Mouse (Mus musculus): ENCODE measurements around the gene Tmco5.

Tmco5 gene

GRCm38 (mm10) chr2:116878391-116878790, at the start of gene Tmco5:
TSS of gene Tmco5 (plus strand) at chr2:116878691.
- no peak for DNase-seq

DNA sequence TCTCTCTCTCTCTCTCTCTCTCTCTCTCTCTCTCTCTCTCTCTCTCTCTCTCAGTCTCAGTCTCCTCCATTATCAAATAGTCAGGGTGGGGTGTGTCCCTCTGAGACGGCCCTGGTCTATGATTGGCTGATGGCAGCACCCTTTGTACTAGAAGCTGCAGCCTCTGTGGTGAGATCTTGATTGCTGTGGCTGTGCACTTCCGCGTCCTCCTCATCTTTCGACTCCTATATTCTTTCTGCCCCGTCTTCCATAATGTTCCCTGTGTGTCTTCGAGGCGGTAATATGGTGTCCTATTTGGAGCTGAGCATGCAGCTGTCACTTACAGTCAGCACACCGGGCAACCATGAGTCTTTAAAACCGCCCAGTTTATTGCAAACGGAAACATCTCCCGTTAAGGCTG, 46.6 kb upstream of the Tmco5 start:
- no peak for DNase-seq

GRCm38 (mm10) chr2:116837829-116838228, 40.7 kb upstream of the Tmco5 start:
- DNase-seq, result no peak

GRCm38 (mm10) chr2:116838538-116839197, 39.8 kb upstream of the Tmco5 start:
- DNase-seq, result peak; percentile 60

DNA sequence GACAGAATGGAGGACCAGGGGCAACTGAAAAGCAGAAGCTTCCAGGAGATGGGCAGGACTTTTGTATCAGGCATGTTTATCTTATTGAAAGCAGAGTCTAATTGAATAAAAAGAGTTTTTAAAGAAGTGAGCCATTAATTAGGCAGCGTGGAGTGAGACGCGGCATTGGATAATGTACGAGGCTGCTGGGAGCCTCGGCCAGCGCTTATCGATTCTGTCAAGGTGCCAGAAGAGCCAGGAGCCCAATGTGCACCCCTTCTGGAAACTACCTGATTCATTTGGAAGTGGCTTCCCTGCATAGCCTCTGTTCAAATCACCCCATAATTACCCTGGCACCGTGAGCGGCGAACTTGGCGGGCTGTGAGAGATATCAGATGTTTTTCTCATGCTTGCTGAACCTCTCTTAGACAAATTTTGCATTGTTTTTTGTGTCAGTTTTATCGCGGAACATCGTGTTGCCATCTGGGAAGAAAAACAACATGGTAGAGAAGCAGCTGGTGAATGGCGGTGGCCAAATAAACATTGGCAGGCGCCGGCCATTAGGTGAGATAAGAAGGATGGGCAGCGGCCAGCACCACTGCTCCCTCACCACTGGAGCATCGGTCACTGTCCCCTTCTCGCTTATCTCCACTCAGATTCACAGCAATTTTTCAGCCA, 28.4 kb upstream of the Tmco5 start:
- no peak for DNase-seq

GRCm38 (mm10) chr2:116851356-116851755, 27.1 kb upstream of the Tmco5 start:
- no peak for DNase-seq

- DNase-seq, result no peak
These were observed 26.2 kb upstream of the Tmco5 start for GRCm38 (mm10) chr2:116852249-116852648.

GRCm38 (mm10) chr2:116858703-116859102, 19.8 kb upstream of the Tmco5 start:
- no peak for DNase-seq

DNA sequence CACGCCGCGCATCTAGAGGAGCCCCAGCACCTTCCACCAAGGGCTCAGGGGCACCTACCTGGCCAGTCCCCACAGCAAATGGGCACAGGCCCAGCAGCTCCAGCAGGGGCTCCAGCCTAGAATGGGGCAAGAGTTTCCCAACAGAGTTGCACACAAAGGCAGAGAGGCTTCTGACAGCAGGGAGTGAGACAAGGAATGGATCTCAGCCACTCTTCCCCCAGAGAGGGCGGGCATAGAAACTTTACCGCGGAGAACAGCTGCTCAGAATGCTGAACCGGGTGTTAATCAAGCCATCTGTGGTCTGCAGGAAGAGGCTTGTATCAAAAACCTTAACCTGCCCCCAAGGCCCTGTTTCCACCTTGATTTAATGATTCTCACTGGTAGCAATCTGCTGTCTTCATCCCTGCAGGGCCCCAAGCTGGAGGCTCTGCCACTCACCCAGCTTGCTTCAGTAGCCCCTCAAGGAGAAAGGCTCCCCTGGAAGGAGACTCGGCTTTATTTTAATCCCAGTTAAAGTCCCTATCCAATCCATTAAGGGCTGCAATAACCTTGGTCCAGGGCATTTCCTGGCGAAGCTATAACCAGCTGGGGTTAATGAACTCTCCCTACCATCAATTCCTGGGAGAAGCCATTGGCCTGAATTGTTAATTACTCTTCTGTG, 1.4 kb upstream of the Tmco5 start:
- DNase-seq, result no peak

GRCm38 (mm10) chr2:116879730-116880129, 1.2 kb downstream of the Tmco5 start:
- DNase-seq, result no peak

DNA sequence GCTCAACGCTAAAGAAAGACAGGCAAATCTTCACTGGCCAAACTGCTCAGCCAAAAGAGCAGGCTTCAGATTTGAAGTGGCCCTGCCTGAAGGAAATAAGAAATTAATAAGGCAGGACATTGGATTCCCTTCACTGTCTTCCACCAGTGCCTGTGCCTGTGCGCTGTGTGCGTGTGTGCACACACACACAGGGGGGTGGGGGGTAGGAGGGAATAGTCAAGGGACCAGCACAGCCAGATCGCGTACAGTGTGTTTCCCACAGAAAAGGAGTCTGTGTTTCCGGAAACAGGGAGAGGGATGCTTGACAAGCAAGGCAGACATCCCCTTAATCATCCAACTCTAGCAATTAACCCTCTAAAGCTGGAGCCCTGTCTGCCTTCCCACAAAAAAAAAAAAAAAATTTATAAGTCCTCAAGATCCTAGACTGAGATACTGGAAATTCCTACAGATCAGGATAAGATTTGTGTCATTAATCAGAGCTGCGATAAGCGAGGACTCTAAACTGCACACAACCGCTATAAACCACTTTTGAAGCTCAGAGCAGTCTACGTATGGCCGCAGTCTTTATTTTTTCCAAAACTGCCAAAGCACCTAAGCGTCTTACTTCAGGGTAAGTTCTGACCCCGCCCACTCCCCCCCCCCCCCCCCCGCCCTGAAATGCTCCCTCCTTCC, 15.0 kb downstream of the Tmco5 start:
- no peak for DNase-seq

DNA sequence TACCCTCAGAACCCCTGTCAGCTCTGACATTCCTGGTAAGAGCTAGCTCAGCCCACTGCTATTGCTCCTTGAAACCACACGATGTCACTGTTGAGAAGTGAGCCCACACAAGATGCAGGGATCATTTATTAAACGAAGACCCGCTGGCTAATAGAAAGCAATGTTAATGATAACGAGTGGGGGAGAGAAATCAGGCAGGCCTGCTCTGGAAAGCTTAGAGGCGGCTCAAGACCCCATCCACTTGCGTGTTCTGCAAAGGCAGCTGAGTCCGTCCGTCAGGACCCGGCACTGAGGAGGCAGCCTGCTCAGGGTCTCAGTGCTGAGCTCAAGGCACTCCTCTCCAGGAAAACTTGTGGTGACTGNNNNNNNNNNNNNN, 15.5 kb downstream of the Tmco5 start:
- DNase-seq, result peak; percentile 63

DNA sequence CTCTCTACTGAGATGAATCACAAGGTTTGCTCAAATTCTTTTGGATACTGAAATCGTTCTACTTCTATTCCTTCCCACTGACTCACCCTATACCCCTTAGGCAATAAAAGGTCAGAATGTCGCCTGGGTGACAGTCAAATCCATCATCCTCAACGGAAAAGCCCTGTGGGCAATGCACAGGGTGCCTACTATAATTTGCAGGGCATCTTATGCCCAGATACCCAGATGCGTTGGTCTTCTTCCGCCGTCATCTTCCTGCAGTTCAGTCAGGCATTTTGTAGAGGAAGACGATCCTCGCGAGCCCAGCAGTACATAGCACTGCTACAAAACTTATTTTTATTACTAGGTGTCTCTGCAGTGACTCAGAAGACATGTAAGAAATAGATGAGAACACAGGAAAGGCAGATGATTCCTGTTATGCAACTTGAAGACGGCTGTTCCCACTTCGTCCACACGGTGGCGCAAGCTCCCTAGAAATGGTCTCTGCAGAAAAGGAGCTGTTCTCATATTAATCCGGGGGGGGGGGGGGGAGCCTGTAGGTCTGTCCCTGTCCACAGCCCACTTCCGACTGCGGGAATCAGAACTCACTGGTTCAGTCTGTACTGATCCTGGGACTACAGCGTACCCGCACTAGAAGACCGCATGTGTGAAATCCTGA, 21.3 kb downstream of the Tmco5 start:
- peak; percentile 94 for DNase-seq

- peak; percentile 19 for DNase-seq
These were observed 21.9 kb downstream of the Tmco5 start for GRCm38 (mm10) chr2:116900273-116900843.

DNA sequence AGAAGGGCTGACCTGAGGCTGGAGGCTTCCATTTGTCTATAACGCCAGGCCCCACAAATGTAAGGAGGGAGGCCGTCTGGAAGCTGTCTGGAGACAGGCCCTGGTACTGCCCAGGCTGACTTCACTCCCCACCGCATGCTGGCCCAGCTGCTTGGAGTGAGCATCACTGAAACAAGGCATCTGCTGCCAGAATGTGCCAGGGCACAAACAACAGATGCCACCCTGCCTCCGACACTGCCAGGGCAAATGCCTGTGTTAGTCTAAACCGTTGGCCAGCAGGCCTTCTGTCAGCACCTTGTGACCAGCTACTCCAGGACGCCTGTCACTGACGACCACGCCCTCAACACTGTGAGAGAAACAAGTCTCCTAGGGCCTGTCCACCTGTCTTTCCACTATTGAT, 29.8 kb downstream of the Tmco5 start:
- no peak for DNase-seq

DNA sequence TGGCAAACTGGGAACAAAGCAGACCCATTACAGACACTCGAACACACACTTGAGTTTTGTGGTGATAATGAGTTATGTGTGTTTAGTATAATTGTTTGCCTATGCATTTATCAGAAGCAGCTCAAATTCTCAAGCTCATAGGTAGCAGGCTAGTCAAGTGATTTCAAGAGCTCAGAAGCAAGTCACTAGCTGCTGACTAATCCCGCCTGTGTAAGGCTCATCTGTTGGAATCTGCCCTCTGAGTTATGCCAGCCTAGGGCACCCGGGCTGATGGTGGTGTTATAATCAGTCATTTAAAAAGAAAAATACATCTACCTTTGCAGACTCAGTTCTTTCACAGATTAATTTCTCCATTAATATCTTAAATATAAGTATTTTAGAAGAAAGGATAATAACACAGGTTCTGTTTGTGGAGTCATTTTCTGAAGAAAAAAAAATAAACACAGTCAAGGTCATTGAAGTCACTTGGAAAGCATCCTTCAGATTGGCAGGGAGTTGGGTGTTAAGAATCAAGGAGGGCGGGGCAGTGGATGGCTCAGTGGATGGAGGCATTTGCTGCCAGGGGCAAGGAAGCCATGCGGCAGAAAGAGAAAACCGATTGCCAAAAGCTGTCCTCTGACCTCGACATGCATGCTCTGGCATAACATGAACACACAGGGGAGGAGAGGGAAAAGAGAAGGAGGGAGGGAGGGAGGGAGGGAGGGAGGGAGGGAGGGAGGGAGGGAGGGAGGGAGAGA, 34.0 kb downstream of the Tmco5 start:
- no peak for DNase-seq

- DNase-seq, result no peak
These were observed 35.4 kb downstream of the Tmco5 start for GRCm38 (mm10) chr2:116913677-116914405.

GRCm38 (mm10) chr2:116914636-116915035, 36.1 kb downstream of the Tmco5 start:
- DNase-seq, result no peak

DNA sequence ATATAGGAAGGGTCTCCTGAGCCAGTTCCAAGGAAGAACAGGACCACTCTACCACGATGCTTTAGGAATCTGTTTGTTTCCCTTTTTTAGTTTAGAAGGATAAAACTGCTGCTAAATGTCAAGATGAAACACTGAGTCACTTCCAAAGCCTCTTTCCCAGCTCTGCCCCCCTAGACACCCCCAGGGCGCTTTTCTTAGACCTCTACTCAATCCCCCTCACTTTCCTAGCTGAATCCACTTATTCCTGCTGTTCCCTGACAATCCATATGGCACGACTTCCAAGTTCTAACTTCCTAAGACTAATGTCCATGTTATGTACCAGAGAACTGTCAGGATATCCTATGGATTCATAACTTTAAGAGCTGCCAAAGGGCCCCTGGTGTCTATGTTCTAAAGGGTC, 40.1 kb downstream of the Tmco5 start:
- no peak for DNase-seq

- DNase-seq, result peak; percentile 39
These were observed 44.3 kb downstream of the Tmco5 start for GRCm38 (mm10) chr2:116922580-116923500.

Measured in lung, postnatal 36 days (tissue).